Mouse (Mus musculus): ENCODE data around the gene Ttc30a2.

The Ttc30a2 gene

DNA sequence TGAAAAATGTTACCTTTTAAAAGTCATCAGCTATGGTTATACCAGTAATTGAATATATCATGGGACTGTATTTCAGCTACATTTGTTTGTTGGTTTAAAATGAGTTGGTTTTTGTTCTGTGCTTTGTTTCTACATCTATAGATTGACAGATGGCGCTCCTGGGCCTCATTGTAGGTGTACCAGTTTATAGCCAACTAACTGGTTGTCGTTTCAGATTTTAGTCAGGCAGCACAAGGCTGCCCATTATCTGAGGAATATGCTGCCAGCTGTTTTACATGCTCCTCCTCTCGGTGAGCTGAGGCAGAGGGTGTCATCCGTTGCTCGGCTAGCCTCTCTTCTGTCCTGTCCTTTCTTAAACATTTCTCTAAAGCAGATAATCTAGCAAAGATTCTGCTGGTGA, 51.9 kb downstream of the Ttc30a2 start:
- DNase-seq = no peak
